ENCODE assay signal across 23 mouse cellular contexts in genomic region chr7:139180058-139180457, GRCm38 (mm10). TPM values are rescaled to one million over a fixed set of nuclear protein-coding genes. Genes with fewer than 3 reads are reported as not detected.
DNase-seq lines count a peak whose midpoint lies in the region; TF ChIP-seq lines count a peak whose summit lies in the region.
"Had no signal": no experiment of that assay in that cellular context is flagged by ENCODE, and none has a peak within 500 bp of the region (broad histone marks: within the 10 kb centered on the region; RNA-seq: fewer than 3 reads in every experiment).

No protein-coding gene starts in this region.

- no peak overlapping the region for H3K4me3 ChIP-seq in heart, embryonic 10.5 days
- no peak overlapping the region for H3K4me3 ChIP-seq in left cerebral cortex, adult 2 months
- no peak overlapping the region for H3K4me3 ChIP-seq in cortical plate, adult 2 months (ENCODE audit: insufficient read depth, low read length)
- H3K4me3 ChIP-seq: embryonic facial prominence, embryonic 10.5 days; embryonic facial prominence, embryonic 12.5 days; forebrain, embryonic 13.5 days; forebrain, embryonic 15.5 days had no signal

- 86% methylated on average over 3 of the region's 3 CpGs for WGBS in heart, embryonic 10.5 days

- H3K4me1 ChIP-seq in heart, embryonic 10.5 days, result no peaks in the 10 kb centered on the region
- H3K4me1 ChIP-seq in cortical plate, adult 2 months (ENCODE audit: control insufficient read depth, insufficient read depth, low read length), result peaks cover 18% of the 10 kb centered on the region
- H3K4me1 ChIP-seq: embryonic facial prominence, embryonic 10.5 days; embryonic facial prominence, embryonic 12.5 days; forebrain, embryonic 13.5 days; forebrain, embryonic 15.5 days had no signal

- no peak for TF ChIP-seq POLR2A in cortical plate, adult 2 months (IDR thresholded peaks at IDR 0.05; ENCODE audit: extremely low read depth, insufficient read depth, low read length)

- H3K36me3 ChIP-seq in heart, embryonic 10.5 days, result no peaks in the 10 kb centered on the region
- H3K36me3 ChIP-seq: embryonic facial prominence, embryonic 10.5 days; embryonic facial prominence, embryonic 12.5 days; forebrain, embryonic 15.5 days had no signal

- peak; percentile 53 for DNase-seq in heart, embryonic 10.5 days (ENCODE audit: low spot score)
- no peak for DNase-seq in heart, adult 18-20 months
- no peak for DNase-seq in left cerebral cortex, adult 2 months (ENCODE audit: extremely low spot score in 1 of 2, low spot score in 2 of 2)
- DNase-seq in left cerebral cortex, postnatal 36 days (ENCODE audit: low spot score in 2 of 2), result no peak
- DNase-seq in testis, postnatal 10 days (ENCODE audit: low spot score), result peak; percentile 24
- no peak for DNase-seq in testis, postnatal 14 days (ENCODE audit: low spot score)
- DNase-seq in kidney, postnatal 10 days, result no peak
- DNase-seq: adrenal gland, adult 2 months; adrenal gland, postnatal 10 days; adrenal gland, postnatal 25 days; cerebellum, adult 11 months; cerebellum, adult 18-20 months; cerebellum, adult 8-10 months; cerebellum, adult 9-11 months; cerebellum, postnatal 14 days; cerebellum, postnatal 36 days had no signal

- no peak for TF ChIP-seq CTCF in left cerebral cortex, adult 2 months (IDR thresholded peaks at IDR 0.05)
- TF ChIP-seq CTCF in cortical plate, adult 2 months (IDR thresholded peaks at IDR 0.05; ENCODE audit: extremely low read depth, insufficient read depth, low read length), result no peak

- peaks cover 10% of the 10 kb centered on the region; the same call in 1 of the 2 replicates for H3K27me3 ChIP-seq in heart, embryonic 10.5 days (ENCODE audit: insufficient read depth, poor library complexity, severe bottlenecking)

- intact Hi-C loops in left cerebral cortex, adult 2 months (cut with DNase I), result no loop called here
- intact Hi-C loops in left cerebral cortex, postnatal 36 days (cut with DNase I), result no loop called here

- no peak overlapping the region for H3K27ac ChIP-seq in heart, embryonic 10.5 days
- peak overlapping the region; percentile 25; the same call in 1 of the 2 replicates for H3K27ac ChIP-seq in left cerebral cortex, adult 2 months
- peak overlapping the region; percentile 46; the same call in 1 of the 2 replicates for H3K27ac ChIP-seq in cortical plate, adult 2 months (ENCODE audit: insufficient read depth, low read length)
- H3K27ac ChIP-seq: embryonic facial prominence, embryonic 10.5 days; embryonic facial prominence, embryonic 12.5 days; forebrain, embryonic 13.5 days; forebrain, embryonic 15.5 days had no signal

- H3K9me3 ChIP-seq in heart, embryonic 10.5 days, result no peaks in the 10 kb centered on the region
- H3K9me3 ChIP-seq: embryonic facial prominence, embryonic 10.5 days; embryonic facial prominence, embryonic 12.5 days; forebrain, embryonic 13.5 days; forebrain, embryonic 15.5 days had no signal

RNA-seq across cellular contexts. Expression of gene Lrrc27, which starts 32.7 kb away (rescaled TPM):
- 4.5 TPM in 2 replicates for polyA plus RNA-seq in heart, embryonic 10.5 days (2016; fragmentation: Nextera tagmentation; extraction: Ambion mirVana)
- total RNA-seq in heart, adult 18-20 months (2021), result 10 to 100 TPM; 13.6 to 16.2 TPM
- total RNA-seq in left cerebral cortex, adult 2 months (2021), result 1 to 10 TPM; 8.1 to 8.2 TPM
- total RNA-seq in left cerebral cortex, postnatal 36 days (2021), result 1 to 10 TPM; 6.4 TPM
- 11.0 and 12.9 TPM in 2 replicates for polyA plus RNA-seq in cortical plate, adult 2 months (2012; rRNA removed)

RNA-seq across cellular contexts. Expression of gene Stk32c, which starts 33.0 kb away (rescaled TPM):
- polyA plus RNA-seq in heart, embryonic 10.5 days (2016; fragmentation: Nextera tagmentation; extraction: Ambion mirVana), result not detected in 2 replicates
- total RNA-seq in heart, adult 18-20 months (2021), result under 1 TPM; 0.51 to 0.92 TPM
- total RNA-seq in left cerebral cortex, adult 2 months (2021), result 100 to 1,000 TPM; 159 to 167 TPM
- total RNA-seq in left cerebral cortex, postnatal 36 days (2021), result 100 to 1,000 TPM; 182 to 198 TPM
- 140 and 154 TPM in 2 replicates for polyA plus RNA-seq in cortical plate, adult 2 months (2012; rRNA removed)
- total RNA-seq: common myeloid progenitor, adult 5-6 weeks; MEL had no signal

Comparison
In these comparisons a context has a peak if more than half of its experiments do, and no peak if none do; other contexts are left out.
1. DNase-seq: peak in heart, embryonic 10.5 days (single experiment) and testis, postnatal 10 days (single experiment); none in heart, adult 18-20 months (0 of 2), left cerebral cortex, adult 2 months (0 of 2), left cerebral cortex, postnatal 36 days (0 of 2), testis, postnatal 14 days (single experiment) and kidney, postnatal 10 days (single experiment).
2. RNA of gene Stk32c, which starts 33.0 kb away (total RNA-seq): 182 to 198 TPM in left cerebral cortex, postnatal 36 days and 159 to 167 TPM in left cerebral cortex, adult 2 months; 0.51 to 0.92 TPM in heart, adult 18-20 months; every median in the first group is over 10 times any median in the second.